Mouse (Mus musculus) ovary, adult 10 weeks (tissue): Measurements from ENCODE around the gene Dcp1a. TPM values are rescaled to one million over a fixed set of nuclear protein-coding genes. Genes with fewer than 3 reads are reported as not detected.

Experiments used
- polyA plus RNA-seq: library from polyadenylated mRNA; stranded (reverse); fragments of 350-450 nt; fragmentation: Illumina TruSeq; extraction: RNeasy Lipid Tissue Mini Kit (QIAGEN cat#74804); gene quantifications from one replicate; pipeline ENCODE4 v1.2.3, GENCODE M21; 2014

The Dcp1a gene
- 18.4 TPM for polyA plus RNA-seq

GRCm38 (mm10) chr14:30479361-30479948 is at the start of gene Dcp1a:
Gene Dcp1a (plus strand): TSS chr14:30479535.

GRCm38 (mm10) chr14:30491342-30491741 is 12.0 kb downstream of the Dcp1a start, which contains the start of gene Cacna1d:
Gene Cacna1d (minus strand): TSS chr14:30491455.

GRCm38 (mm10) chr14:30548131-30548720 is 68.9 kb downstream of the Dcp1a start, which contains the start of gene Tkt:
Gene Tkt (plus strand): TSS chr14:30548359.

Other genes starting within 250 kb of the Dcp1a start
- 12.2 TPM for gene Cacna1d, start 11.9 kb downstream of the Dcp1a start, polyA plus RNA-seq
- gene Tkt, start 68.8 kb downstream of the Dcp1a start, polyA plus RNA-seq, result 1.0 TPM
- 33.5 TPM for gene Prkcd, start 146.7 kb downstream of the Dcp1a start, polyA plus RNA-seq
- 24.8 TPM for gene Rft1, start 174.8 kb downstream of the Dcp1a start, polyA plus RNA-seq
- 23.0 TPM for gene Sfmbt1, start 235.3 kb downstream of the Dcp1a start, polyA plus RNA-seq